Mouse (Mus musculus): ENCODE results near the gene Lamtor3.

- no peak for TF ChIP-seq POU5F1 (IDR thresholded peaks at IDR 0.05; ENCODE audit: borderline replicate concordance, low read length)
- TF ChIP-seq CTCF (conservative IDR thresholded peaks at IDR 0.05; ENCODE audit: low read length): no peak
- no peak for TF ChIP-seq NANOG (IDR thresholded peaks at IDR 0.05; ENCODE audit: borderline replicate concordance, low read length)
These were observed 45.2 kb downstream of the Lamtor3 start for GRCm38 (mm10) chr3:137963508-137963907.
